Mouse (Mus musculus) layer of hippocampus, adult 9-10 months (tissue): ENCODE data around the gene Gm20708.
"Not testable (repeated sequence)": the region's sequence is repeated elsewhere in the genome, so short reads cannot be mapped to it uniquely, and the experiment has no call there.

ENCODE experiments used
- DNase-seq: peaks from one replicate; pipeline ENCODE4 v3.0.0; 2022; ENCODE audit warnings: low spot score

Gene Gm20708

GRCm38 (mm10) chr11:117813867-117814266 is 4.4 kb downstream of the Gm20708 start:
- DNase-seq: no peak

- no peak for DNase-seq
Observed at GRCm38 (mm10) chr11:117814704-117815366, 5.4 kb downstream of the Gm20708 start.

GRCm38 (mm10) chr11:117815850-117816249 is 6.4 kb downstream of the Gm20708 start:
- not testable (repeated sequence) for DNase-seq

- no peak for DNase-seq
Observed at GRCm38 (mm10) chr11:117816389-117816996, 7.0 kb downstream of the Gm20708 start.

GRCm38 (mm10) chr11:117819095-117819494 is 9.6 kb downstream of the Gm20708 start:
- DNase-seq: no peak

GRCm38 (mm10) chr11:117820173-117820572 is 10.7 kb downstream of the Gm20708 start:
- no peak for DNase-seq

GRCm38 (mm10) chr11:117821868-117822267 is 12.4 kb downstream of the Gm20708 start:
- no peak for DNase-seq

- DNase-seq: no peak
Observed at GRCm38 (mm10) chr11:117822728-117823241, 13.3 kb downstream of the Gm20708 start.

- DNase-seq: no peak
Observed at GRCm38 (mm10) chr11:117823411-117823810, 13.9 kb downstream of the Gm20708 start.

- DNase-seq: peak; percentile 63
Observed at GRCm38 (mm10) chr11:117824060-117824969, 14.8 kb downstream of the Gm20708 start.

- no peak for DNase-seq
Observed at GRCm38 (mm10) chr11:117825333-117826101, 16.0 kb downstream of the Gm20708 start, which contains the start of the genes Afmid and Tk1. TSS of gene Afmid (plus strand) at chr11:117825924. TSS of gene Tk1 (minus strand) at chr11:117826092.

- DNase-seq: no peak
Observed at GRCm38 (mm10) chr11:117826164-117826563, 16.7 kb downstream of the Gm20708 start.

- DNase-seq: no peak
Observed at GRCm38 (mm10) chr11:117826916-117827315, 17.4 kb downstream of the Gm20708 start.

GRCm38 (mm10) chr11:117827386-117827785 is 17.9 kb downstream of the Gm20708 start:
- DNase-seq: no peak

- no peak for DNase-seq
Observed at GRCm38 (mm10) chr11:117828149-117828887, 18.9 kb downstream of the Gm20708 start.

- no peak for DNase-seq
Observed at GRCm38 (mm10) chr11:117828888-117829604, 19.6 kb downstream of the Gm20708 start.

- DNase-seq: no peak
Observed at GRCm38 (mm10) chr11:117829671-117830215, 20.3 kb downstream of the Gm20708 start.

- no peak for DNase-seq
Observed at GRCm38 (mm10) chr11:117830401-117830800, 20.9 kb downstream of the Gm20708 start.

- no peak for DNase-seq
Observed at GRCm38 (mm10) chr11:117832086-117832969, 22.9 kb downstream of the Gm20708 start.
